Mouse (Mus musculus) spleen, adult 2 months (tissue): ENCODE measurements around the gene Fam124a. TPM values are rescaled to one million over a fixed set of nuclear protein-coding genes. Genes with fewer than 3 reads are reported as not detected.

Source experiments
- DNase-seq, 2 experiments: peaks; one replicate each; pipeline versions ENCODE4 v3.0.0 to v3.0.0-alpha.2; 2012 to 2021; ENCODE audit warnings: low spot score in 2 of 2, low read depth in 1 of 2
- H3K27ac ChIP-seq: fragments of 200-500 bp; 2 replicates; pipeline ENCODE4 v1.5.1; 2012; ENCODE audit warnings: low read length, inconsistent platforms; ENCODE audit not compliant: insufficient read depth
- H3K27me3 ChIP-seq: fragments of 200-500 bp; 2 replicates; pipeline ENCODE4 v1.6.1; 2012; ENCODE audit warnings: mild to moderate bottlenecking, moderate library complexity, low read length, inconsistent platforms; ENCODE audit not compliant: control insufficient read depth, insufficient read depth
- H3K36me3 ChIP-seq: fragments of 200-500 bp; 2 replicates; pipeline ENCODE4 v1.6.1; 2012; ENCODE audit warnings: mild to moderate bottlenecking, low read length, inconsistent platforms; ENCODE audit not compliant: control insufficient read depth, insufficient read depth
- H3K4me1 ChIP-seq: fragments of 200-500 bp; 2 replicates; pipeline ENCODE4 v1.6.1; 2011; ENCODE audit warnings: inconsistent platforms; ENCODE audit not compliant: control insufficient read depth, insufficient read depth, insufficient read length
- H3K4me3 ChIP-seq: fragments of 200-500 bp; 2 replicates; pipeline ENCODE4 v1.5.1; 2011; ENCODE audit warnings: mild to moderate bottlenecking, inconsistent platforms; ENCODE audit not compliant: insufficient read depth, insufficient read length; ENCODE audit errors: extremely low read depth
- CTCF ChIP-seq: fragments of 200-500 bp; IDR thresholded peaks from 2 replicates; pipeline ENCODE4 v1.5.1; 2011; ENCODE audit warnings: mild to moderate bottlenecking, inconsistent platforms; ENCODE audit not compliant: insufficient read depth, insufficient read length, insufficient replicate concordance; ENCODE audit errors: extremely low read depth
- POLR2A ChIP-seq: fragments of 200-500 bp; IDR thresholded peaks from 2 replicates; pipeline ENCODE4 v1.6.1; 2011; ENCODE audit warnings: low read depth, low read length, inconsistent platforms
- WGBS: fragments of 180-500 bp; shearing (Covaris S2); methylation state at CpG from one replicate; pipeline ENCODE4 v1.1.7; 2018; 5-methylcytosine and 5-hydroxymethylcytosine counted together
- polyA plus RNA-seq: library from polyadenylated mRNA; depleted of rRNA; stranded (reverse); fragments of >200 nt; gene quantifications from 2 replicates; pipeline ENCODE4 v1.2.3, GENCODE M21; 2012; rRNA removed

The Fam124a gene
- polyA plus RNA-seq, 1 experiment, result 4.3 TPM

- no peak for DNase-seq
- TF ChIP-seq POLR2A (no peak), CTCF (no peak)
- Histone ChIP-seq H3K27ac (no peak overlapping the region), H3K27me3 (no peaks in the 10 kb centered on the region), H3K4me3 (no peak overlapping the region), H3K36me3 (no peaks in the 10 kb centered on the region), H3K4me1 (no peaks in the 10 kb centered on the region)
- WGBS, result 75% methylated on average over 3 of the region's 3 CpGs
Observed at GRCm38 (mm10) chr14:62650376-62650775, 94.8 kb downstream of the Fam124a start.

GRCm38 (mm10) chr14:62651771-62652170, 96.2 kb downstream of the Fam124a start:
- Histone ChIP-seq H3K27me3 (no peaks in the 10 kb centered on the region), H3K36me3 (no peaks in the 10 kb centered on the region), H3K4me3 (no peak overlapping the region), H3K4me1 (no peaks in the 10 kb centered on the region), H3K27ac (no peak overlapping the region)
- DNase-seq, result no peak
- no peak for TF ChIP-seq POLR2A
- TF ChIP-seq CTCF, result no peak
- 88% methylated on average over 3 of the region's 3 CpGs for WGBS

GRCm38 (mm10) chr14:62655996-62656395, 100.5 kb downstream of the Fam124a start:
- Histone ChIP-seq H3K27me3 (no peaks in the 10 kb centered on the region), H3K4me1 (no peaks in the 10 kb centered on the region), H3K36me3 (no peaks in the 10 kb centered on the region), H3K4me3 (no peak overlapping the region), H3K27ac (no peak overlapping the region)
- 86% methylated on average over 7 of the region's 7 CpGs for WGBS
- no peak for DNase-seq
- TF ChIP-seq CTCF (no peak), POLR2A (no peak)

GRCm38 (mm10) chr14:62657469-62657868, 101.9 kb downstream of the Fam124a start:
- Histone ChIP-seq H3K36me3 (no peaks in the 10 kb centered on the region), H3K4me3 (no peak overlapping the region), H3K27ac (no peak overlapping the region), H3K27me3 (no peaks in the 10 kb centered on the region), H3K4me1 (no peaks in the 10 kb centered on the region)
- no peak for DNase-seq
- WGBS, result 42% methylated on average over 3 of the region's 3 CpGs
- TF ChIP-seq POLR2A, result no peak
- TF ChIP-seq CTCF, result no peak

Other genes with a start within 250 kb of the Fam124a start
- gene Gucy1b2, start 99.4 kb upstream of the Fam124a start, polyA plus RNA-seq, result not detected in 2 replicates
- gene Gm4131, start 11.2 kb downstream of the Fam124a start, polyA plus RNA-seq, result not detected in 2 replicates
- not detected in 2 replicates for gene Serpine3, start 107.9 kb downstream of the Fam124a start, polyA plus RNA-seq
- gene Ints6, start 205.4 kb downstream of the Fam124a start, polyA plus RNA-seq, result 4.8 and 8.1 TPM in 2 replicates